Mouse (Mus musculus) spleen, adult 12 weeks (tissue): ENCODE results near the gene Gadd45g.

ENCODE experiments used
- DNase-seq: peaks from one replicate; pipeline ENCODE4 v3.0.0; 2022; ENCODE audit warnings: low spot score

Gene Gadd45g

GRCm38 (mm10) chr13:51853301-51854243 is 7.1 kb downstream of the Gadd45g start:
- no peak for DNase-seq

- DNase-seq: no peak
Observed at GRCm38 (mm10) chr13:51855584-51855983, 9.1 kb downstream of the Gadd45g start.

DNA sequence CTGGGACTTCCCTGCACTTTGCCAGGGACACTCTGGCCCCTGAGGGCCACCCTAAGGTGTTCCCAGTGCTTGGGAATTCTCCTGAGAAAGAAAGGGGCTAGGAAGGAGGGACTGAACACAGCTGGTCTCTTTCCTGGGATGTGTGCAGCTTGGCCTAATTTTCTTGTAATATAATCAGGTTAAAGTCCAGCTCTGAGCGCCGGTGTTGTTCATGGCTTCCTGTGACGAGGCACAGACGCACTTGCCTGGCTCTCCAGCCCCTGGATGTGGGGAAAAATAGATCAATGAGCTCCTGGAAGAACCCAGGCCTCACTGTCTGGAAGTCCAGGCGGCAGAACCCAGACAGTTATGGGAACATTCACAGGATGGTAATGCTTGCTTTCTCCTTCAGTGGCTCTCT is 10.7 kb downstream of the Gadd45g start:
- no peak for DNase-seq

GRCm38 (mm10) chr13:51858475-51858874 is 12.0 kb downstream of the Gadd45g start:
- no peak for DNase-seq

GRCm38 (mm10) chr13:51859174-51859573 is 12.7 kb downstream of the Gadd45g start:
- no peak for DNase-seq

- DNase-seq: no peak
Observed at GRCm38 (mm10) chr13:51859798-51860197, 13.3 kb downstream of the Gadd45g start.

DNA sequence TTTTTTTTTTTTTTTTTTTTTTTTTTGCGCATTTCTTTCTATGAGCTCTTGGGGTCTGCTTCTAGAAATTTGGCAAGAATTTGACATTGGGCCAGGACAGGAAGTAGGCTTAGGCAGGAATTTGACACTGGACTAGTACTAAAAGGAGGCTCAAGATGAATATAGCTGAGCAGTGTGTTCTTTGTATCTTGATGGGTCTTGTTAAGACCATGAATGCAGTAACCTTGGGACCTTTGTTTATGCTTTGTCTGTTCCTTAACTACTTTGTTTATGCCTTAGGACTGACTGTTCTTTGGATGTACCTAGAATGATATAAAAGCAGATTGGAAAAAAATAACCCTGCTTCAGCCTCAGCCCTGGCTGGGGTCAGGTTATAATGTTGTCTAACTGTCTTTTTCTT is 16.3 kb downstream of the Gadd45g start:
- no peak for DNase-seq

GRCm38 (mm10) chr13:51866151-51866659 is 19.7 kb downstream of the Gadd45g start:
- DNase-seq: no peak

- no peak for DNase-seq
Observed at GRCm38 (mm10) chr13:51868491-51869128, 22.1 kb downstream of the Gadd45g start.

DNA sequence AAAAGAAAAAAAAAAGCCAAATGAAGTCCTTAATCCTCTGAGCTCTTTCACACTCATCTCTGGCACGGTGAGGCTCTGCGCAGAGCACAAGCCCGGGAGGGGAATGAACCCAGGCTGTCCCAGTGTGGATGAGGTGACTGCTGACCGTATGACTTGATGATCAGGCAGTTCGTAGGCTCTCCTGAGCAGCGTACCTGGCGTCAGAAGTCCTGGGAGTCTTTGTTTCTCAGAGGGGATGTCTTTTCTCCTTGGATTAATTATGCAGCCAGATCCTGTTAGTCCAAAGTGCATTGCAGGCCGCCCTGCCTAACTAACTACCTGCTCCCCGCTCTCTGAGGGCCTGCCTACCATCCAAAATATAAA is 22.6 kb downstream of the Gadd45g start:
- no peak for DNase-seq

DNA sequence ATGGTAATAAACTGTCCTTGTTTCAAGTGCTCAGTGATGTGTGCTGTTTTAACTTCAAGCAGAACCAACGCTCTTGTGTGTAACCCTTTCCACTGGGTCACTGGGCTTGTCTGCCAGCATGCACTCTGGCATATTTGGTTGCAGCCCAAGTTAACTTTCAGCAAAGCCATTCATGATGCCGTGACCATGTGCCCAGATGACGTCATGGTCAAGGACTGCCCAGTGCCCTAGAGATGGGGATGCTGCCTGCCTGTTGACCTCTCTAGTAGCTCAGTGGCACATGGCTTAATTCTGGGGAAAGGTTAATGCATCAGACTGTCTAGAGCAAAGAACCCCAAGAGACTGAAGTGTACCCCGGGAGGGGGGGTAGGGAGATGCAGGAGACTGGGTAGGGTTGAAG is 24.7 kb downstream of the Gadd45g start:
- no peak for DNase-seq

- no peak for DNase-seq
Observed at GRCm38 (mm10) chr13:51872252-51872962, 25.9 kb downstream of the Gadd45g start.

DNA sequence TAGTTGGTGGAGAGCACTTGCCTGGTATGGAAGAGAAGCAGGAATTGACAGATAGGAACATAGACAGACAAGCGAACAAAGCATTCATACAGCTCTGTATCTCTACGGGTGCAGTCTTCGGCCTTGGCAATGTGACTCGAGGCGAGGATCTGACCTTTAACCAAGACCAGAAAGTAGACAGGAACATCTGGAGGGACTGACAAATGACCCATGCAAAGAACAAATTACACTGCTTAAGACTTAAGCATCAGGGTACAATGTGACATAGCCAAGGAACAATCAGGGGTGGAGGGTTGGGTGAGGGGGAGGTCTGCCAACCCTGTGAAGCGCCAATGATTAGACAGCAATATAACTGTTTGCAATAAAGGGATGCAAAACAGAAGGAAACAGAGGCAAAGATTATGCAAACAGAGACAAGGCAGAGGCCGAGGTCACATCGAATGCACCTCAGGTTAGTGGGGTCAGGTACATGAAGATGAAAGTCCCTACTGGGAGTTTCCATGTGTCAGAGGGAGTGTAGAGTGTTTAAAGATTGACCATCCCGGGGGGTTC is 26.6 kb downstream of the Gadd45g start:
- DNase-seq: no peak

- no peak for DNase-seq
Observed at GRCm38 (mm10) chr13:51873786-51874185, 27.3 kb downstream of the Gadd45g start.

GRCm38 (mm10) chr13:51876131-51876530 is 29.7 kb downstream of the Gadd45g start:
- no peak for DNase-seq

DNA sequence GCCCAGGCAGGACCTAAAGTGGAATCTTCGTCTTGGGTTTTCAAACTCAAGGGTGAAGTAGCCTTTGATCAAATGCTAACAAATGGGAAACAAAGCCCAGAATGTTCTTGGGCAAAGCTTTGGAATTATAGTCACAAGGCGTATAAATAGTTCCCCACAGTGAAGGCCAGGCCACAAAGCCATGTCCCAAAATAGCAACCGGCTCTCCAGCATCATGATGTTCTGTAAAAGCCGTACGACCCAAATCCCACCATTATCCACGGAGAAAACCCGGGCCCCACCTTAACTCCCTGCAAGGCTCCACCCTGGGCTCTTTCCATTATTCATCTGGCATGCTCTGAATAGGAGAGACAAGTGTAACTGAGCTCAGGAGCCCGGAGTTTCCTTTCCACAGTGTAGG is 32.3 kb downstream of the Gadd45g start:
- DNase-seq: no peak

DNA sequence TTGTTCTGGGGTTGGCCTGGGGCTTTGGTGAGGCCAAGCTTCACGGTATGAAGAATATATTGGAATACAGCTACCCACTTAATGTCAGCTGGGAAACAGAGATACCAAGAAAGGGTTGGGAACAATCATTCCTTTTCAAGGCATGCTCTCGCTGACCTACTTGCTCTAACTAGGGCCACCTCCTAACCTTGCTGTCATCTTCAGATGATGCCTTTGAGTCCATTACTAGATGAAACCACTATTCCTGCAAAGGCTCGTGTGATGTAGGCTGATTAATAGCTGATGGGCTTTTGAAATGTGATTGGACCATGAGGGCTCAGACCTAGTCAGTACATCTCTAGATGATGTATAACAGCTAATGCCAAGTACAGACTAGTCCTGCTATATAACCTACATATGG is 33.1 kb downstream of the Gadd45g start:
- DNase-seq: no peak

DNA sequence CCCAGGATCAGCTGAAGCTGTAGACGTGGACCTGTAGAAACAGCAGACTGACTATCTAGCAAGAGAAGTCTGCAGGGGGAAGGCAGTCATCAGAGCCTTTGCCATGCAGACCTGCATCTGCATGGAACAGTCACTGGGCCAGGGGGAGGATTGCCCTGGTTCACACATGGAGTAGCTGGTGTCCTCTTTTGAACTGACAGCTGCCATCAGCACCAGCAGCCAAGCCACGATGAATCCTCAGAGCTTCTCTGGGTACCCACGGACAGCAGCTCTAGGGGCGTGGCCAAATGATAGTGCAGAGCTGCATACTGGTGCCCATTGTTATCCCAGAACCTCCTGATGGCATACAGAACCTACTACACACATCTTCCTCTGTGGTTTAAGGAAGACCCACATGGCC is 33.5 kb downstream of the Gadd45g start:
- DNase-seq: no peak

DNA sequence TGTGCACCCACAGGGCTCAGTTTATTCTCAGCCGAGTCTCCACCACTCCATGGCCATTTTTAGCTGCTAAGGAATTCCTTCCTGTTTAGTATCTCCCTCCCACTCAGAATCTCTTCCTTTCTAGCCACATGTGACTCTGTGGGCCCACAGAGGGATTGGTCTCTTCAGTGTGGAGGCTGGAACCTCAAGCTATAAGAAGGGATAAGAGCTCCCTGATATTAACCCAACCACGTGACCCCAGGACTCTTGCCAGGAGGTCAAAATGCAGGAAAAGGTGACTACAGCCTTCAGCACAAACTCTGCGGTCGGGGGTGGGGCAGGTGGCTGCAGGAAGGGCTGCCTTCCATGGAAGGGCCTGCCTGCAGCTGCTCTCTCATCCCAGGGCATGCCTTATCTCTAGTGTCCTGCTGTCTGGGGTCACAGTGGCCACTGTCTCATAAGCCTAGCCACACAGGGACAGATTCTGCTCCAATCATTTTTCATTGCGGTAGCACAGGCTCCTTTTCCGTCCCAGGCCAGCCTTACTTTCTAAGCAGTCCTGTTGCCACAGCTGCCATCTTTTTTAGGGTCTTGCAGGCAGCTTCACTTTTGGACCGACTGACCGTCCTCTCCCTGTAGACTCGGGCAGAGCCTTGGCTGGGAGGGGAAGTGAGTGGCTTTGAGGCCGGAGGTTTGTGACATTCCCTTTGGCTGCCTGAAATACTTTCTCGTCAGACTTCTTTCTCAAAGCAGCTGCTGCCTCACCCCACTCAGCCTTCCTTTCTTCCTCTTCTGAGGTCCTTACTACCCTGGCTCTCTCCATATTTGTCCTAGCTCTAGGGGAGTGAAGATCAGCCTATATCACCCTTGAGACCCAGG is 35.0 kb downstream of the Gadd45g start:
- DNase-seq: no peak

DNA sequence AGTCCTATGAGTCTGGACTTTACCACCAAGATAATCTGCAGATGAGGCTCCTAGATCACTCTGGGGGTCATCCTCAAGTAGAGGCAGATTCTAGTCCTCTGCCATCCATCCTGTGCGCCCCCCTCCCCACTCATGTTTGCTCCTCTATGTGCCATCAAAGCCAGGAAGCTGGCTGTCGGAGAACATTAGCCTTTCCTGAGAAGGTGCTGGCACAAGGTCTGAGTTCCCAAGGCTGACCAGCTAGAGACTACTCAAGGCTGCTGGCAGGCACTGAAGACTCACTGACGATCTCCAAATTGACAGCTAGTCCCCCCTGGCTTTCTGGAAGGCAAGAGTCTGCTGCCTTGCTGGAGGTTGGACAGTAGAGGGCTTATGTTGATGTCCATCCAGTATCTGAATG is 35.7 kb downstream of the Gadd45g start:
- DNase-seq: no peak

DNA sequence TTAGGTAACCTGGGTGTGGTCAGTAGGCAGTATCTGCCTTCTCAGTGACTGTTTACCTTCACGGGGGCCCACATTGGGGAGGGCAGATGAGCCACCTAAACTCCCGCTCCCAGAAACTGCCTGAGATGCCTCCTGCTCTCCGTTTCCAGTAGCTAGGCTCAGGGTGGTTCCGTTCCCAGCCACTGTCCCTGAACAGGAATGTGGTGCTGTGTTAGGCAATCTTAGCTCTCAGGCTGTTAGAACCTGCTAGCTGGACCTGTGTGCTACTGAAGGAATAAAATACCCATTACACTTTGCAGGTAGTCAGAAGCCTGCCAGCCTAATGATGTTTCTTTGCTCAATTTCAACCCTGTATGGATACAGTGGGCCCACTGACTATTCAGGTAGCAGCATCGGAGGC is 37.8 kb downstream of the Gadd45g start:
- DNase-seq: no peak
